Mouse (Mus musculus) liver, adult 2 months (tissue): ENCODE measurements at regions not wholly inside any gene's neighbourhood (a gene's known extent, or its start where the extent isn't known, plus 50 kb on each side); places are given as distances from the start of the nearest gene placed in this dataset.

Source experiments
- DNase-seq: peaks from one replicate; pipeline ENCODE4 v3.0.0-alpha.2; 2011; ENCODE audit warnings: low read depth, low spot score; ENCODE audit errors: extremely low read depth
- H3K27ac ChIP-seq: fragments of 200-500 bp; replicated peaks from 2 replicates; pipeline ENCODE4 v1.5.1; 2012; ENCODE audit warnings: low read depth, mild to moderate bottlenecking, control low read depth, inconsistent platforms, low read length; ENCODE audit not compliant: insufficient read depth
- H3K27me3 ChIP-seq: fragments of 200-500 bp; 2 replicates; pipeline ENCODE4 v1.6.1; 2012; ENCODE audit warnings: mild to moderate bottlenecking, moderate library complexity, low read length, inconsistent platforms; ENCODE audit not compliant: control insufficient read depth, insufficient read depth
- H3K36me3 ChIP-seq: fragments of 200-500 bp; 2 replicates; pipeline ENCODE4 v1.6.1; 2012; ENCODE audit warnings: low read length, inconsistent platforms; ENCODE audit not compliant: control insufficient read depth, insufficient read depth
- H3K4me1 ChIP-seq: fragments of 200-500 bp; 2 replicates; pipeline ENCODE4 v1.6.1; 2011; ENCODE audit warnings: low read length; ENCODE audit not compliant: control insufficient read depth, insufficient read depth
- H3K4me3 ChIP-seq: fragments of 200-500 bp; 2 replicates; pipeline ENCODE4 v1.5.1; 2011; ENCODE audit warnings: low read depth, mild to moderate bottlenecking, control low read depth, low read length, moderate library complexity; ENCODE audit not compliant: insufficient read depth
- H3K79me2 ChIP-seq: fragments of 200-500 bp; 2 replicates; pipeline ENCODE4 v1.6.1; 2012; ENCODE audit warnings: inconsistent platforms, mild to moderate bottlenecking, low read length, moderate library complexity; ENCODE audit not compliant: control insufficient read depth, insufficient read depth
- H3K9ac ChIP-seq: fragments of 200-500 bp; 2 replicates; pipeline ENCODE4 v1.6.1; 2012; ENCODE audit warnings: low read depth, mild to moderate bottlenecking, control low read depth, inconsistent platforms, low read length
- CTCF ChIP-seq: fragments of 200-500 bp; IDR thresholded peaks from 2 replicates; pipeline ENCODE4 v1.5.1; 2011; ENCODE audit warnings: low read depth, low read length, control low read depth
- POLR2A ChIP-seq: fragments of 200-500 bp; IDR thresholded peaks from 2 replicates; pipeline ENCODE4 v1.6.1; 2011; ENCODE audit warnings: low read length, control low read depth; ENCODE audit not compliant: insufficient read depth; ENCODE audit errors: extremely low read depth
- WGBS: fragments of 180-500 bp; shearing (Covaris S2); methylation state at CpG from one replicate; pipeline ENCODE4 v1.1.7; 2018; 5-methylcytosine and 5-hydroxymethylcytosine counted together

DNA sequence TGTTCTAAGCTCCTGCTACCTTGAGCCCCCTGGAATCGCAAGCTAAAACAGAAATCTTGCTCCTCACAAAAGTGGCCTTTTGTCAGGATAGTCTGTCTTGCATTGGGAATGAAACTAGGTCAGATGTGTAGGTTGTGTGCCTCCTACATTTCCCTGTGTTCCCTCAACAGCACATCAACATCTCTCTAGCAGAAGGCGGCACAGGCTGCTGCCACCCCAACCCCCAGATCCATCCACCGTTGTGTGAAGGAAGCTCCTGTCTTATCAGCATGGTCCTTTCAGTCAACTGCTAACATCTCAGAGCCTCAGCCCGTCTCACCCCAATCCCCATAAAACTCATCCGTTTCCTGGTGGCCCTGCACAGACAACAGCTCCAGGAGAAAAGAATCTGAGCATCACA lies 272.0 kb upstream of the Tbx3 start:
- H3K79me2 ChIP-seq, result no peaks in the 10 kb centered on the region
- H3K4me1 ChIP-seq, result no peaks in the 10 kb centered on the region
- TF ChIP-seq CTCF, result no peak
- no peak for TF ChIP-seq POLR2A
- no peak overlapping the region for H3K4me3 ChIP-seq
- no peak overlapping the region for H3K27ac ChIP-seq
- no peak overlapping the region for H3K9ac ChIP-seq
- H3K27me3 ChIP-seq, result no peaks in the 10 kb centered on the region
- no peaks in the 10 kb centered on the region for H3K36me3 ChIP-seq
- no peak for DNase-seq
- WGBS, result 84% methylated on average over 5 of the region's 5 CpGs

- Histone ChIP-seq H3K4me3 (no peak overlapping the region), H3K36me3 (no peaks in the 10 kb centered on the region), H3K79me2 (no peaks in the 10 kb centered on the region), H3K27ac (no peak overlapping the region), H3K4me1 (no peaks in the 10 kb centered on the region), H3K9ac (no peak overlapping the region), H3K27me3 (no peaks in the 10 kb centered on the region)
- no peak for TF ChIP-seq CTCF
- no peak for TF ChIP-seq POLR2A
- WGBS, result 54% methylated on average over 6 of the region's 6 CpGs
- no peak for DNase-seq
These were observed 270.1 kb upstream of the Tbx3 start for GRCm38 (mm10) chr5:119400223-119400935.

- Histone ChIP-seq H3K9ac (no peak overlapping the region), H3K27ac (no peak overlapping the region)
- 76% methylated on average over 8 of the region's 8 CpGs for WGBS
These were observed 268.6 kb upstream of the Tbx3 start for GRCm38 (mm10) chr5:119401915-119402314.

DNA sequence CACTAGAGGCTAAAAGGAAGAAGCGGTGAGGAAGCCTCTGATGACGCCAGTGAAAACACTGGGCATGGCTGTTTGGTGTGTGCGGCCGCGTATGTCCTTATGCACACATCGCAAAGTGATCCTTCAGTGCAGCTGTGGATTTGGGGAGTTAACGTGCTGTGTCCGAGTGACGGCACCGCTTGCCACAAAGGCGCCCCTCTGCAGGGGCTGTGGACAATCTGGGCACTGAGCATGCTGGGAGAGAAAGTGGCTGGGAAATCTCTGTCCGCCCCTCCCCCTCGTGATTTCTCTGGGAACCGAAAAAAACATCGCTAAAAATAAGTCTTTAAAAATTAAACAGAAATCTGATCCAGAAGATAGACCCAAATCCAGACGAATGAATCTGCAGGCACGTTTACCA lies 267.8 kb upstream of the Tbx3 start:
- Histone ChIP-seq H3K4me1 (no peaks in the 10 kb centered on the region), H3K27me3 (no peaks in the 10 kb centered on the region), H3K79me2 (no peaks in the 10 kb centered on the region), H3K9ac (no peak overlapping the region), H3K36me3 (no peaks in the 10 kb centered on the region), H3K27ac (no peak overlapping the region), H3K4me3 (no peak overlapping the region)
- no peak for DNase-seq
- WGBS, result 90% methylated on average over 17 of the region's 17 CpGs
- no peak for TF ChIP-seq POLR2A

More at GRCm38 (mm10) chr5:119401915-119402314, 268.6 kb upstream of the Tbx3 start:
- H3K79me2 ChIP-seq, result no peaks in the 10 kb centered on the region
- no peak for TF ChIP-seq CTCF
- DNase-seq, result no peak
- H3K36me3 ChIP-seq, result no peaks in the 10 kb centered on the region
- no peaks in the 10 kb centered on the region for H3K27me3 ChIP-seq
- H3K4me3 ChIP-seq, result no peak overlapping the region
- no peaks in the 10 kb centered on the region for H3K4me1 ChIP-seq

DNA sequence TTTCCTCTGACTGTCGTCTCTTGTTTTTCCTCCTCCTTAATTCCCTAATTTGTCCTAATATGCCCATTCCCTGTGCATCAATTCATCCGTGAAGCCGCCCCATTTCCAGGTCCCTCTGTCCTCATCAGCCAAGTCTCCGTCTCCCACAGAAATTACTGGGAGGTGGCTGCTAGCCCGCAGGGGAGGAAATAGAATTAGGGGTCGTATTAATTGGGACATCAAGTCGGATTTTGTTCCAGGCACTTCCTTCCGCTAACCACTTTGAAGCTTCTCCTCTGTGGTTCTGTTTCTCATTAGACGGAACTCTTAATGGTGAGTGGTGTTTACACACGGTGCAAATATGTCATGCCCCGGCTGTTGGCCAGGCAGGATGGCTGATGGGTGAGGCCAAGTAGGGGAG lies 259.5 kb upstream of the Tbx3 start:
- no peak for TF ChIP-seq CTCF
- no peak for TF ChIP-seq POLR2A
- H3K79me2 ChIP-seq, result no peaks in the 10 kb centered on the region
- H3K27me3 ChIP-seq, result no peaks in the 10 kb centered on the region
- no peak overlapping the region for H3K27ac ChIP-seq
- DNase-seq, result no peak
- no peak overlapping the region for H3K4me3 ChIP-seq
- no peaks in the 10 kb centered on the region for H3K4me1 ChIP-seq
- H3K36me3 ChIP-seq, result no peaks in the 10 kb centered on the region
- no peak overlapping the region for H3K9ac ChIP-seq
- WGBS, result 81% methylated on average over 11 of the region's 11 CpGs

DNA sequence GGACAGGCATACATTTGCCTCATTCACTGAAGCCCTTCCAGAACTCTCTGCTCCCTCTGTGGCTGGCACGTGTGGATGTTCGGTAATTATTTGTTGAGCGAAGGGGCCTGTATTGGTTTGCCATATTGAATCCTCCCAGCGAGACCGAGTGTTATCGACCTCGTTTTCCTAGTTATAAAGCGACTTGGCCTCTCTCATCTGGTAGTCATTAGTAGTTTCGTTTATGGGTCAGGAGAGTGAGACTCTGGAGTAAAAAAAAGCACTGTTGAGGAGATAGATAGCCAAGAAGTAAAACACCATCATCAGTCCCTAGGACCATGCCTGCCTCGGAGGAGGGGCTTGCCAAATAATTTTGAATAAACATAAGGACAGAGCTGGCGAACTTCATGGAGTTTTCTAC lies 254.6 kb upstream of the Tbx3 start:
- H3K4me1 ChIP-seq, result no peaks in the 10 kb centered on the region
- no peaks in the 10 kb centered on the region for H3K27me3 ChIP-seq
- WGBS, result 91% methylated on average over 11 of the region's 11 CpGs
- no peak overlapping the region for H3K9ac ChIP-seq
- no peak overlapping the region for H3K27ac ChIP-seq
- DNase-seq, result no peak
- no peak overlapping the region for H3K4me3 ChIP-seq
- no peaks in the 10 kb centered on the region for H3K79me2 ChIP-seq
- no peak for TF ChIP-seq CTCF
- no peak for TF ChIP-seq POLR2A
- no peaks in the 10 kb centered on the region for H3K36me3 ChIP-seq
